Mouse (Mus musculus) 3T3-L1 (cell line): ENCODE results near the gene Slc38a11.

Experiments
- DNase-seq: peaks from one replicate; pipeline ENCODE4 v3.0.0-alpha.2; 2015; ENCODE audit warnings: low read depth, low spot score

Gene Slc38a11

GRCm38 (mm10) chr2:65331321-65331720, 32.5 kb downstream of the Slc38a11 start:
- peak; percentile 86 for DNase-seq

GRCm38 (mm10) chr2:65321998-65322754, 41.7 kb downstream of the Slc38a11 start:
- DNase-seq = no peak

GRCm38 (mm10) chr2:65320975-65321374, 42.9 kb downstream of the Slc38a11 start:
- DNase-seq = peak; percentile 20

- no peak for DNase-seq
Measured at GRCm38 (mm10) chr2:65316721-65317120, 47.1 kb downstream of the Slc38a11 start.

GRCm38 (mm10) chr2:65311250-65311649, 52.6 kb downstream of the Slc38a11 start:
- no peak for DNase-seq

- DNase-seq = peak; percentile 10
Measured at GRCm38 (mm10) chr2:65296541-65296940, 67.3 kb downstream of the Slc38a11 start.

GRCm38 (mm10) chr2:65294092-65294491, 69.7 kb downstream of the Slc38a11 start:
- DNase-seq = peak; percentile 8

GRCm38 (mm10) chr2:65293411-65293810, 70.4 kb downstream of the Slc38a11 start:
- no peak for DNase-seq

- DNase-seq = no peak
Measured at GRCm38 (mm10) chr2:65289721-65290120, 74.1 kb downstream of the Slc38a11 start.

- no peak for DNase-seq
Measured at GRCm38 (mm10) chr2:65288696-65289095, 75.1 kb downstream of the Slc38a11 start.

GRCm38 (mm10) chr2:65285380-65285779, 78.5 kb downstream of the Slc38a11 start:
- DNase-seq = peak; percentile 96

GRCm38 (mm10) chr2:65282979-65283378, 80.9 kb downstream of the Slc38a11 start:
- no peak for DNase-seq

- peak; percentile 42 for DNase-seq
Measured at GRCm38 (mm10) chr2:65279029-65279690, 84.7 kb downstream of the Slc38a11 start.

GRCm38 (mm10) chr2:65275443-65276061, 88.3 kb downstream of the Slc38a11 start:
- DNase-seq = no peak

- DNase-seq = no peak
Measured at GRCm38 (mm10) chr2:65273910-65274309, 89.9 kb downstream of the Slc38a11 start.

GRCm38 (mm10) chr2:65268731-65269130, 95.1 kb downstream of the Slc38a11 start:
- peak; percentile 40 for DNase-seq

- DNase-seq = no peak
Measured at GRCm38 (mm10) chr2:65267834-65268233, 96.0 kb downstream of the Slc38a11 start.

GRCm38 (mm10) chr2:65266576-65267299, 97.1 kb downstream of the Slc38a11 start:
- no peak for DNase-seq
